Mouse (Mus musculus): ENCODE measurements around the gene Nbea.

GRCm38 (mm10) chr3:55587434-55587971 lies 596.0 kb downstream of the Nbea start:
- no peak for TF ChIP-seq GATA1 (IDR thresholded peaks at IDR 0.05; ENCODE audit: borderline replicate concordance, low read length)
- no peak for TF ChIP-seq FLI1 (IDR thresholded peaks at IDR 0.05; ENCODE audit: low read length)

Measured in megakaryocyte, embryonic 14.5 days (primary cell).